Mouse (Mus musculus) midbrain, embryonic 11.5 days (tissue): ENCODE measurements at regions not wholly inside any gene's neighbourhood (a gene's known extent, or its start where the extent isn't known, plus 50 kb on each side); places are given as distances from the start of the nearest gene placed in this dataset.

Experiments
- ATAC-seq: fragments of 200-750 bp; cut with Nextera tagmentation; 2 replicates; pipeline ENCODE4 v1.8.0; 2017; ENCODE audit warnings: moderate TSS enrichment, moderate library complexity; ENCODE audit not compliant: low FRiP score
- DNase-seq: peaks from one replicate; pipeline ENCODE4 v3.0.0; 2015; ENCODE audit warnings: low spot score; ENCODE audit errors: missing footprints
- H3K27ac ChIP-seq: fragments of 300-500 bp; sonication (generic); 2 replicates; pipeline ENCODE4 v1.5.1; 2014; ENCODE audit warnings: low read depth, low read length
- H3K27me3 ChIP-seq: fragments of 300-500 bp; sonication (generic); 2 replicates; pipeline ENCODE4 v1.6.1; 2014; ENCODE audit warnings: mild to moderate bottlenecking, low read length, moderate library complexity, mixed read lengths; ENCODE audit not compliant: control insufficient read depth, insufficient read depth
- H3K36me3 ChIP-seq: fragments of 300-500 bp; sonication (generic); 2 replicates; pipeline ENCODE4 v1.6.1; 2014; ENCODE audit warnings: mild to moderate bottlenecking, low read length, moderate library complexity, mixed read lengths; ENCODE audit not compliant: control insufficient read depth, insufficient read depth
- H3K4me1 ChIP-seq: fragments of 300-500 bp; sonication (generic); 2 replicates; pipeline ENCODE4 v1.6.1; 2014; ENCODE audit warnings: low read length; ENCODE audit not compliant: control insufficient read depth, insufficient read depth
- H3K4me2 ChIP-seq: fragments of 300-500 bp; sonication (generic); 2 replicates; pipeline ENCODE4 v1.6.1; 2014; ENCODE audit warnings: mild to moderate bottlenecking, moderate library complexity
- H3K4me3 ChIP-seq: fragments of 300-500 bp; sonication (generic); 2 replicates; pipeline ENCODE4 v1.5.1; 2014; ENCODE audit warnings: low read depth, low read length
- H3K9ac ChIP-seq: fragments of 300-500 bp; sonication (generic); 2 replicates; pipeline ENCODE4 v1.6.1; 2014; ENCODE audit warnings: low read length
- H3K9me3 ChIP-seq: fragments of 300-500 bp; sonication (generic); 2 replicates; pipeline ENCODE4 v1.6.1; 2016; ENCODE audit warnings: low read length; ENCODE audit not compliant: control insufficient read depth
- WGBS: fragments of 180-500 bp; shearing (Covaris S2); extraction: QIAGEN DNeasy Blood & Tissue Kit; methylation state at CpG from one replicate; pipeline ENCODE4 v1.1.7; 2014; 5-methylcytosine and 5-hydroxymethylcytosine counted together

DNA sequence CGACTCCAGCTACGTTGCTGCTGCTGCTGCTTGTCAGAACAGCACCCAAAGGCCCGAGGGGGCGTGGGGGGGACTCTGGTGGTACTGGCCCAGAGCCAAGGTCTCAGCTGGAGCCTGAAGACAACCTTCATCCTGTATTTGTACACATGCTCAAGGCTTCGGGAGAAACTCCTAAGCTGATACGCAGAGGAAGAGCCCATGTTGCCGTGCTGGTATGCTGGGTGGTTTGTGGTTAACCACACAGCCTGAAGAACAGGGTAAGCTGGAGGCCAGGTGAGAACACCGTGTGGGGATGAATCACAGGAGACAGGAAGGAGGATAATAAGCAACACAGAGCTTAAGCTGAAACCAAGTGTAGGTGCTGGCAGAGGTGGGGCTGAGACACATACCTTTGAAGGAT, 68.9 kb upstream of the Atl2 start:
- Histone ChIP-seq H3K4me2 (no peak overlapping the region), H3K4me1 (peaks cover 2% of the 10 kb centered on the region; the same call in 1 of the 2 replicates), H3K36me3 (no peaks in the 10 kb centered on the region), H3K27me3 (no peaks in the 10 kb centered on the region), H3K9ac (no peak overlapping the region), H3K9me3 (no peaks in the 10 kb centered on the region), H3K4me3 (no peak overlapping the region), H3K27ac (no peak overlapping the region)
- DNase-seq (no peak), ATAC-seq (no peak)
- 87% methylated on average over 8 of the region's 8 CpGs for WGBS

DNA sequence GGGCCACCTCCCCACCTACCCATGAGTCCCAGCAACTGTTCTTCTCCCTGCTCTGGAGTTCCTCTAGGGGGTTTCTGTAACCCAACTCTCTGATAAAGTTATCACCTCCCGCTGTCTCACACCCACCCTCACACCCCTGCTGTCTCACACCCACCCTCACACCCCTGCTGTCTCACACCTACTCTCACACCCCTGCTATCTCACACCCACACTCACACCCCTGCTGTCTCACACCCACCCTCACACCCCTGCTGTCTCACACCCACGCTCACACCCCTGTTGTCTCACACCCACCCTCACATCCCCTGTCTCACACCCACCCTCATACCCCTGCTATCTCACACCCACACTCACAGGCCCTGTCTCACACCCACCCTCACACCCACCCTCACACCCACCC, 67.4 kb upstream of the Atl2 start:
- no peak overlapping the region for H3K27ac ChIP-seq
- no peaks in the 10 kb centered on the region for H3K9me3 ChIP-seq
- ATAC-seq (no peak), DNase-seq (no peak)
- no peak overlapping the region for H3K9ac ChIP-seq
- no peak overlapping the region for H3K4me3 ChIP-seq
- no peaks in the 10 kb centered on the region for H3K27me3 ChIP-seq
- no peaks in the 10 kb centered on the region for H3K36me3 ChIP-seq
- H3K4me1 ChIP-seq, result no peaks in the 10 kb centered on the region
- 75% methylated on average over 2 of the region's 2 CpGs for WGBS
- no peak overlapping the region for H3K4me2 ChIP-seq

- no peak overlapping the region for H3K27ac ChIP-seq
- WGBS, result 78% methylated on average over 9 of the region's 9 CpGs
- no peak overlapping the region for H3K4me2 ChIP-seq
- no peaks in the 10 kb centered on the region for H3K36me3 ChIP-seq
- no peaks in the 10 kb centered on the region for H3K27me3 ChIP-seq
- ATAC-seq, result no peak
- no peak overlapping the region for H3K9ac ChIP-seq
- H3K4me3 ChIP-seq, result no peak overlapping the region
- no peak for DNase-seq
- no peaks in the 10 kb centered on the region for H3K9me3 ChIP-seq
- H3K4me1 ChIP-seq, result no peaks in the 10 kb centered on the region
These were observed 65.5 kb upstream of the Atl2 start for GRCm38 (mm10) chr17:79961391-79961790.

DNA sequence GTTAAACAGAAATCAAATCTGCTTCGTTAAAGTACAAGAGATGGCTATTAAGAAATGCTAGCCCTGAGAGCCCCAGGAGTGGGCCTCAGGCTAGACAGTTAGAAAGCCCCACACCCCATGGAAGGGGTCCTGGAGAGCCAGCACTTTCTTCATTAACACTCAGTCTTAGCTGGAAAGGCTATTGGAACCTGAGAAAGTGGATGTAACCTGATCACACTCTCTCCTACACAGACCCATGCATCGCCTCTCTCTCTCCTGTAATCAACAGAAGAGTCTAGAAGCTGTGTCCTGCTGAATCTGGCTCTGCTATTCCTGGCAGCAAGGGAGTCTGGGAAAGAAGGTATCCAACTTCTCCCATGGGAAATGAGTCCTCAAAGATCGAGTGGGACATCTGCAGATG, 64.8 kb upstream of the Atl2 start:
- H3K9ac ChIP-seq, result no peak overlapping the region
- no peaks in the 10 kb centered on the region for H3K9me3 ChIP-seq
- H3K4me1 ChIP-seq, result no peaks in the 10 kb centered on the region
- ATAC-seq (no peak), DNase-seq (no peak)
- H3K4me2 ChIP-seq, result no peak overlapping the region
- WGBS, result 59% methylated on average over 3 of the region's 3 CpGs
- H3K4me3 ChIP-seq, result no peak overlapping the region
- H3K36me3 ChIP-seq, result no peaks in the 10 kb centered on the region
- H3K27me3 ChIP-seq, result no peaks in the 10 kb centered on the region
- H3K27ac ChIP-seq, result no peak overlapping the region

DNA sequence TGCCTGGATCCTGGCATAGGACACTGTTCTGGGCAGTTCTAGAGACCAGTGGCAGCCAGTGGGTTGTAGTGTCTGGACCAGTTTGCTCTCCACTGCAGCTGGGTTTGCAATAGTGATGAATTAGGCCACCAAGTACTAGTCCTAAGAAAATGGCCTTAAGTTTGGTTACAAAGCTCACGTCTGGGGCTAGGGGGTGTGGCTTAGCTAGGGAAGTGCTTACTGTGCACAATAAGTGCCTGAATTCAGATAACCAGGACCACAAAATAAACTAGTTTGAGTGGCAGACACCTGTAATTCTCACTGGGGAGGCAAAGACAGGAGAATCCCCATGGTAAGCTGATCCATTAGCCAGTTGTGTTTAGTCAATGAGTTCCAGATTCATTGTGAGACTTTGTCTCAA, 59.3 kb upstream of the Atl2 start:
- no peaks in the 10 kb centered on the region for H3K36me3 ChIP-seq
- H3K4me3 ChIP-seq, result no peak overlapping the region
- WGBS, result 63% methylated on average over 1 of the region's 1 CpGs
- ATAC-seq (no peak), DNase-seq (no peak)
- H3K4me2 ChIP-seq, result no peak overlapping the region
- no peak overlapping the region for H3K9ac ChIP-seq
- no peak overlapping the region for H3K27ac ChIP-seq
- H3K9me3 ChIP-seq, result no peaks in the 10 kb centered on the region
- H3K27me3 ChIP-seq, result no peaks in the 10 kb centered on the region
- no peaks in the 10 kb centered on the region for H3K4me1 ChIP-seq

- 78% methylated on average over 6 of the region's 6 CpGs for WGBS
- Histone ChIP-seq H3K4me2 (no peak overlapping the region), H3K27me3 (no peaks in the 10 kb centered on the region), H3K4me3 (no peak overlapping the region), H3K9me3 (no peaks in the 10 kb centered on the region), H3K36me3 (no peaks in the 10 kb centered on the region), H3K4me1 (no peaks in the 10 kb centered on the region), H3K9ac (no peak overlapping the region), H3K27ac (no peak overlapping the region)
- ATAC-seq (no peak), DNase-seq (no peak)
These were observed 58.8 kb upstream of the Atl2 start for GRCm38 (mm10) chr17:79954624-79955244.

GRCm38 (mm10) chr17:79948591-79949475, 52.9 kb upstream of the Atl2 start:
- H3K9me3 ChIP-seq, result no peaks in the 10 kb centered on the region
- no peak for DNase-seq
- H3K9ac ChIP-seq, result no peak overlapping the region
- no peaks in the 10 kb centered on the region for H3K27me3 ChIP-seq
- no peaks in the 10 kb centered on the region for H3K36me3 ChIP-seq
- no peak overlapping the region for H3K27ac ChIP-seq
- H3K4me1 ChIP-seq, result no peaks in the 10 kb centered on the region
- no peak overlapping the region for H3K4me3 ChIP-seq
- no peak for ATAC-seq
- WGBS, result 64% methylated on average over 11 of the region's 11 CpGs
- no peak overlapping the region for H3K4me2 ChIP-seq
